Mouse (Mus musculus) brain, embryonic 14.5 days (tissue): Measurements from ENCODE around the gene Nup50.

Experiments used
- CTCF ChIP-seq: fragments of 200-500 bp; IDR thresholded peaks from 2 replicates; pipeline ENCODE4 v1.5.1; 2012; ENCODE audit warnings: inconsistent platforms, mild to moderate bottlenecking, moderate library complexity, borderline replicate concordance; ENCODE audit not compliant: insufficient read depth, insufficient read length; ENCODE audit errors: extremely low read depth
- POLR2A ChIP-seq: fragments of 200-500 bp; IDR thresholded peaks from 2 replicates; pipeline ENCODE4 v1.6.1; 2012; ENCODE audit warnings: mild to moderate bottlenecking, inconsistent platforms, borderline replicate concordance; ENCODE audit not compliant: poor library complexity, insufficient read depth, insufficient read length, severe bottlenecking; ENCODE audit errors: extremely low read depth

- no peak for TF ChIP-seq POLR2A
- no peak for TF ChIP-seq CTCF
Observed at GRCm38 (mm10) chr15:84934901-84935300, 11.7 kb downstream of the Nup50 start.
